Mouse (Mus musculus): Measurements from ENCODE around the gene Gm49342.

DNA sequence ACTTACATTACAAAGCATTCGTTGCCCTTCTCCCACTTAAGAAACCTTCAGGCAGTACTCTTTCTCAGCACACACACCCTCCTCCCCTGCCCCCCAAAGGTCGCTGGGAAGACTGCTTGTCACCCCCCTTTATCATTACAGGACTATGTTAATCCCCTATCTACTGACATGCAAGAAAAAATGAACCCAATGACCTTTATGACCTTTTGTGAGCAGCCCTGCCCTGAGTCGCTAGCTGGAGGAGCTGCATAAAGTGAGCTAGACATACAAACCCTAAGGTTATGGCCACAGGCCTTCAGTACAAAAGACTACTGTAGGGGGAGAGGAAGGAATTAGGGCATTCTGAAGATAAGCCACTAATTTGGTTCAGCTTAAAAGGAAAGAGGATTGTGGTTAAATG, 33.0 kb upstream of the Gm49342 start:
- no peak for TF ChIP-seq CTCF (IDR thresholded peaks at IDR 0.05; ENCODE audit: borderline replicate concordance, insufficient read depth, low read length)
- no peak for TF ChIP-seq POLR2A (IDR thresholded peaks at IDR 0.05; ENCODE audit: low read depth, low read length)

All from embryonic fibroblast, embryonic 13.5 days (primary cell).